Comparison of ENCODE assay signal across 8 mouse cellular contexts in the genomic region with DNA sequence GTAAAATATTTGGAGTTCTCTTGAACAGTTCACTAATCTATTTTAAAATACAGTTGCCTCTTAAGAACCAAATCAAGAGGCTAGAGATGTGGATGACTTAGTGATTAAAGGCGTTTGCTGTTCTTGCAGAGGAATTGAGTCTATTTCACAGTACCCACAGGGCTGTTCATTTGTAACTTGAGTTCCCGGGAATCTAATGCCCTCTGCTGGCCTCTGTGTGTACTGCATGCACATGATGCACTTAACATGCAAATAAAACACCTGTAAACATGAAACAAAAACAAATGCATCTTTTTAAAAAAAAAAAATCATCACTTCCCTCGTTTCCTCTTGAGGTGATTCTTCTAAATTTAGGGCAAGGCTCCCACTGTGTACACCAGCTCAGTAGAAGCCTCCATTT.
DNase-seq lines count a peak whose midpoint lies in the region; ATAC-seq and TF ChIP-seq lines count a peak whose summit lies in the region.

No protein-coding gene starts in this region.

- DNase-seq in heart, adult 2 months: peak in 1 of 2 experiments; percentile 57
- DNase-seq in urinary bladder, postnatal 14 days (ENCODE audit: low spot score): peak; percentile 46
- DNase-seq in urinary bladder, postnatal 4 days (ENCODE audit: low spot score in 2 of 2): no peak
- peak; percentile 47 to 60 for DNase-seq in cerebellum, postnatal 36 days
- DNase-seq in kidney, postnatal 36 days: peak; percentile 49 to 83
- peak; percentile 56 for DNase-seq in neural tube, embryonic 11.5 days (ENCODE audit: low spot score)
- no peak for DNase-seq in yolk sac, embryonic 10.5 days (ENCODE audit: low spot score)

- TF ChIP-seq EP300 in heart, adult 2 months (IDR thresholded peaks at IDR 0.05; ENCODE audit: insufficient read depth, low read depth, low read length): no peak

- TF ChIP-seq CTCF in heart, adult 2 months (IDR thresholded peaks at IDR 0.05): peak; percentile 94

- H3K36me3 ChIP-seq in heart, adult 2 months (ENCODE audit: control insufficient read depth, insufficient read depth, low read length): no peaks in the 10 kb centered on the region
- no peaks in the 10 kb centered on the region for H3K36me3 ChIP-seq in heart, embryonic 11.5 days (ENCODE audit: control insufficient read depth, insufficient read depth, low read length)
- H3K36me3 ChIP-seq in neural tube, embryonic 11.5 days (ENCODE audit: control insufficient read depth, insufficient read depth, low read length): no peaks in the 10 kb centered on the region

- no peaks in the 10 kb centered on the region for H3K9me3 ChIP-seq in heart, embryonic 11.5 days (replicated peaks; ENCODE audit: control insufficient read depth, low read length)
- no peaks in the 10 kb centered on the region for H3K9me3 ChIP-seq in neural tube, embryonic 11.5 days (ENCODE audit: control insufficient read depth, low read length)

- H3K4me1 ChIP-seq in heart, adult 2 months (ENCODE audit: control insufficient read depth, insufficient read depth, low read length): no peaks in the 10 kb centered on the region
- peaks cover 3% of the 10 kb centered on the region; the same call in 1 of the 2 replicates for H3K4me1 ChIP-seq in heart, embryonic 11.5 days (ENCODE audit: control insufficient read depth, insufficient read depth, low read length)
- H3K4me1 ChIP-seq in neural tube, embryonic 11.5 days (ENCODE audit: control insufficient read depth, insufficient read depth, low read length): no peaks in the 10 kb centered on the region

- intact Hi-C loops in heart, adult 2 months (cut with DNase I): loop anchor here (1.0 kb wide), 1 partner anchor 182 kb away; no protein-coding TSS in a partner anchor

- WGBS in heart, adult 2 months: 33% methylated on average over 3 of the region's 3 CpGs
- 26% methylated on average over 3 of the region's 3 CpGs for WGBS in heart, embryonic 11.5 days (ENCODE audit: insufficient replicate concordance)
- WGBS in neural tube, embryonic 11.5 days: 26% methylated on average over 3 of the region's 3 CpGs

- ATAC-seq in heart, embryonic 11.5 days (replicated peaks; ENCODE audit: insufficient number of reproducible peaks, low FRiP score, low TSS enrichment): no peak
- no peak for ATAC-seq in neural tube, embryonic 11.5 days (ENCODE audit: insufficient read depth, low FRiP score, low TSS enrichment)

- no peak overlapping the region for H3K4me3 ChIP-seq in heart, adult 2 months
- H3K4me3 ChIP-seq in heart, embryonic 11.5 days (ENCODE audit: low read depth, low read length): no peak overlapping the region
- no peak overlapping the region for H3K4me3 ChIP-seq in neural tube, embryonic 11.5 days (ENCODE audit: low read depth, low read length)

- H3K27ac ChIP-seq in heart, adult 2 months: no peak overlapping the region
- no peak overlapping the region for H3K27ac ChIP-seq in heart, embryonic 11.5 days (ENCODE audit: low read depth, low read length)
- H3K27ac ChIP-seq in neural tube, embryonic 11.5 days (ENCODE audit: low read depth, low read length): no peak overlapping the region

- H3K9ac ChIP-seq in heart, adult 2 months (ENCODE audit: low read depth, low read length): no peak overlapping the region
- no peak overlapping the region for H3K9ac ChIP-seq in heart, embryonic 11.5 days (ENCODE audit: low read depth, low read length)
- H3K9ac ChIP-seq in neural tube, embryonic 11.5 days (ENCODE audit: low read length): no peak overlapping the region

- no peak for TF ChIP-seq POLR2A in heart, adult 2 months (IDR thresholded peaks at IDR 0.05; ENCODE audit: insufficient read depth, low read depth, low read length)

- H3K79me2 ChIP-seq in heart, adult 2 months (replicated peaks; ENCODE audit: control insufficient read depth, insufficient read depth, low read length): no peaks in the 10 kb centered on the region

- H3K27me3 ChIP-seq in heart, adult 2 months (ENCODE audit: control insufficient read depth, insufficient read depth, low read length): no peaks in the 10 kb centered on the region
- H3K27me3 ChIP-seq in heart, embryonic 11.5 days (ENCODE audit: control insufficient read depth, insufficient read depth, low read length): no peaks in the 10 kb centered on the region
- peaks cover 11% of the 10 kb centered on the region; the same call in 1 of the 2 replicates for H3K27me3 ChIP-seq in neural tube, embryonic 11.5 days (ENCODE audit: control insufficient read depth, insufficient read depth, low read length)

- no peak overlapping the region for H3K4me2 ChIP-seq in heart, embryonic 11.5 days
- no peak overlapping the region for H3K4me2 ChIP-seq in neural tube, embryonic 11.5 days (ENCODE audit: low read depth)

Comparison
In these comparisons a context has a peak if more than half of its experiments do, and no peak if none do; other contexts are left out.
1. DNase-seq: peak in urinary bladder, postnatal 14 days (single experiment), cerebellum, postnatal 36 days (2 of 2), kidney, postnatal 36 days (2 of 2) and neural tube, embryonic 11.5 days (single experiment); none in urinary bladder, postnatal 4 days (0 of 2) and yolk sac, embryonic 10.5 days (single experiment).